Mouse (Mus musculus): ENCODE measurements around the gene Pdcd5. TPM values are rescaled to one million over a fixed set of nuclear protein-coding genes. Genes with fewer than 3 reads are reported as not detected.

Gene Pdcd5
- total RNA-seq, 2 experiments from 2014 or later = 68.1 to 69.2 TPM

DNA sequence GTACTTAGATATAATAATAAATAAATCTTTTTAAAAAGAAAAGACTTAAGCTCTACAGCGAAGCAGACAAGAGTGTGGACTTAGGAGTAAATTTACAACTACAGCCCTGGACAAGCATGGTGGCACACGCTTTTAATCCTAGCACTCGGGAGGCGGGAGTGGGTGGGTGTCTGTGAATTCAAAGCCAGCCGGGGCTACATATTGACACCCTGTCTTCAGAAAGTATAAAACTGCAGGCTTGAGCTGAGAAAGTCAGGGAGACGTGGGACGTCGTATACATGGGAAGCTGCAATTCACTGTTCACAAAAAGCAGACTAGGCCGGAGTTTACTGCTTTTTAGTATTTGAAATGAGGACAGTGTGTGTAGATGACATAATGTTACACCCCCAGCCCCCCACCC, 10.4 kb downstream of the Pdcd5 start:
- intact Hi-C loops (cut with DNase I) = loop anchor here (2.0 to 10.0 kb wide), 3 partner anchors 82 to 242 kb away; partner anchors contain the start of genes Cep89 and Faap24
- H3K4me3 ChIP-seq = no peak overlapping the region
- no peak for DNase-seq (ENCODE audit: extremely low spot score in 1 of 2, low spot score in 2 of 2)
- no peak overlapping the region for H3K27ac ChIP-seq
- no peak for TF ChIP-seq CTCF (IDR thresholded peaks at IDR 0.05)

DNA sequence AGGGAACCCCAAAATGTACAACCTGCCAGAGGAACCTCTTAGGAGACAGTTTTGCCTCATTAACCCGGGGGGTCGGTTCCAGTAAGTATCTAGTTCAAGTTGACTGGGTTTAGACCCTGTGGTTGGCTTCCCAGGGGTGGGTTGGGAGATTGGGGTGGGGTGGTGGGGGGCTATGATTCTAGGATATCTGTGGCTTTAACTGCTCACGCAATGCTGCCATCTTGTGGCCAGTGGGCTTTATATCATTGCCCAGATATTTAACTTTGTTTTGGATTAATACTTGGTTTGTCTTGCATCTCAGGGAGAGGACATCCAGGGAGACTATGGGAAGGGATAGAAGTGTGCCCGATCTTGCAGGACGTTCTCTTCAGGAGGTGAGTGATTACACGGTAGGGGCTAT, 11.1 kb downstream of the Pdcd5 start:
- intact Hi-C loops (cut with DNase I) = loop anchor here (2.0 to 10.0 kb wide), 3 partner anchors 81 to 241 kb away; partner anchors contain the start of genes Cep89 and Faap24
- H3K27ac ChIP-seq = no peak overlapping the region
- H3K4me3 ChIP-seq = no peak overlapping the region
- TF ChIP-seq CTCF (IDR thresholded peaks at IDR 0.05) = peak; percentile 74
- DNase-seq (ENCODE audit: extremely low spot score in 1 of 2, low spot score in 2 of 2) = peak in 1 of 2 experiments; percentile 32

DNA sequence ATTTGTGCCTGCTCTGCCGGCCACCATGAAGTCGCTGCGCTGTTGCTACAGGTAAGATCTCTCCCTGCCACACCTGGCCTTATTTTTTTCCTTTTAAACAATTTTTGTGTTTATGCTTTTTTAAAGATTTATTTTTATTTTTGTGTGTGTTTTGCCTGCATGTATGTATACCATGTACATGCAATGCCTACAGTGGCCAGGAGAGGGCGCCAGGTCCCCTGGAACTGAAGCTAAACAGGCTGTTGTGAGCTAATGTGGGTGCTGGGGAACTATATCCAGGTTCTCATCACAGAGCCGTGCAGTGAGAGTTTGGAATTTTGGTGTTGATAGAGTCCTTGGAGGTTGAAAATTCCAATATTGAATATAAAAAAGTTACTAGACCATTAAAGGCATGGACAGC, 18.8 kb downstream of the Pdcd5 start:
- intact Hi-C loops (cut with DNase I) = no loop called here
- no peak overlapping the region for H3K27ac ChIP-seq
- TF ChIP-seq CTCF (IDR thresholded peaks at IDR 0.05) = peak; percentile 62
- no peak for DNase-seq (ENCODE audit: extremely low spot score in 1 of 2, low spot score in 2 of 2)
- H3K4me3 ChIP-seq = no peak overlapping the region

DNA sequence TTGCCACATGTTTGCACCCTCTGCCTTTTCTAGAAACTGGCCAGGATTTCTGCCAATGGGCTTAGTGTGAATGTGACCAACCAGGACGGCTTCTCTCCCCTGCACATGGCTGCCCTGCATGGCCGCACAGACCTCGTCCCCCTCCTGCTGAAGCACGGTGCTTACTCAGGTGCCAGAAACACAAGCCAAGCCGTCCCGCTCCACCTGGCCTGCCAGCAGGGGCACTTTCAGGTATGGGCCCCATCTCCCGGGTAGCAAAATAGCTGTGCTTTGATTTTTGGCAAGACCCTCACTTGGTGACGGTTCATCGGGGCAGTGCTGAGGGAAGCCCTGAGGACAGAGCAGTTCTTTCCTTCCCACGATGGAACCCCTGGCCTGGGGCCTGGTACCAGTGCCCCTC, 19.9 kb downstream of the Pdcd5 start:
- intact Hi-C loops (cut with DNase I) = no loop called here
- no peak for TF ChIP-seq CTCF (IDR thresholded peaks at IDR 0.05)
- no peak overlapping the region for H3K4me3 ChIP-seq
- DNase-seq (ENCODE audit: extremely low spot score in 1 of 2, low spot score in 2 of 2) = no peak
- H3K27ac ChIP-seq = no peak overlapping the region

DNA sequence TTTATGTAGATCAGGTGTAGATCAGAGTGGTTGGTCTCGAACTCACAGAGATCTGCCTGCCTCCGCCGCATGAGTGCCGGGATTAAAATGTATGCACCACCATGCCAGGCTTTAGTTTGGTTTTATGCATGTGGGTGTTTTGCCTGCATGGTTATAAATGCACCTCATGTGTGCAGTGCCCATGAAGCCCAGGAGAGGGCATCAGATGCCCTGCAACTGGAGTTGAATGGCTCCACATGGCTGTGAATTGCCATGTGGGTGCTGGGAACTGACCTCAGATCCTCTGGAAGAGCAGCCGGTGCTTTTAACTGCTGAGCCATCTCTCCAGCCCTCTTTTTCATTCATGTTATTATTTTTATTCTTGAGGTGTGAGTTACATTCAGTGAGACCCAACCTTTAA, 21.3 kb downstream of the Pdcd5 start:
- DNase-seq (ENCODE audit: extremely low spot score in 1 of 2, low spot score in 2 of 2) = no peak
- H3K4me3 ChIP-seq = no peak overlapping the region
- intact Hi-C loops (cut with DNase I) = no loop called here
- TF ChIP-seq CTCF (IDR thresholded peaks at IDR 0.05) = no peak; the same call in 1 of the 2 replicates
- no peak overlapping the region for H3K27ac ChIP-seq

DNA sequence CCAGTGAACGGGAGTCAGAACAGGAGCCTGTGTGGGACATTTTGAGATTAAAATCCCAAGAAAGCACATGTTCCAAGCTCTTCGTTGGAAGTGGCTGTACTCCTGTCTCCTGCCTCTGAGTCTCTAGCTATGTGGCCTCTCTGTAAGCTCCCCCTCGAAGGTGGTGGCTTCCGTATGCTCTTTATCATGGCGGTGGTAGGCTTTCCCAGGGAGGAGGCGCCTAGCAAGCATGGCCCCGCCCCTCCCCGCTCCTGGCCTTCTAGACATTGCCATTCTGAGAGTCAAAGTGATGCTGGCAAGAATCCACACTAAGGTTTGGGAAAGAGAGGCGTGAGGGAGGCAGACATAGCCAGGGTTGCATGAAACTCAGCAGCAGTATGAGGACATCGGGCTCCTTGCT, 24.7 kb downstream of the Pdcd5 start:
- TF ChIP-seq CTCF (IDR thresholded peaks at IDR 0.05) = no peak
- intact Hi-C loops (cut with DNase I) = no loop called here
- no peak for DNase-seq (ENCODE audit: extremely low spot score in 1 of 2, low spot score in 2 of 2)
- Histone ChIP-seq H3K4me3 (no peak overlapping the region), H3K27ac (no peak overlapping the region)

DNA sequence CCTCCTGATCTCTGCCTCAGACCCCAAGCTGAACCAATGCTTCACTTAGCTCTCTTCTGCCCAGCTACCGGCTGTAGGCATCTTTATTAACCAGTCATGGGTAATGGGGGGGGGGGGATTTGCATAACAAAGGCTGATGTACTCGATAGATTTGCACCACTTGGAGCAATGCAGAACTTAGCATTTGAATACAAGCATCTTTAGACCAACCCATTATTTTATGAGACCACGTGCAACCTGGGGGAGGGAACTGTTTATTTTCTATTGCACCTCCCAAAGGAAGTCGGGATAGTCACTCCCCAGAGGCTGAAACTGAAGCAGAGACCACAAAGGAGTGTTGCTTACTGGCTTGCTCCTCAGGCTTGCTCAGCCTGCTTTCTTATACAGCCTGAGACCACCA, 29.8 kb downstream of the Pdcd5 start:
- no peak for TF ChIP-seq CTCF (IDR thresholded peaks at IDR 0.05)
- intact Hi-C loops (cut with DNase I) = no loop called here
- Histone ChIP-seq H3K4me3 (no peak overlapping the region), H3K27ac (no peak overlapping the region)
- DNase-seq (ENCODE audit: extremely low spot score in 1 of 2, low spot score in 2 of 2) = no peak

DNA sequence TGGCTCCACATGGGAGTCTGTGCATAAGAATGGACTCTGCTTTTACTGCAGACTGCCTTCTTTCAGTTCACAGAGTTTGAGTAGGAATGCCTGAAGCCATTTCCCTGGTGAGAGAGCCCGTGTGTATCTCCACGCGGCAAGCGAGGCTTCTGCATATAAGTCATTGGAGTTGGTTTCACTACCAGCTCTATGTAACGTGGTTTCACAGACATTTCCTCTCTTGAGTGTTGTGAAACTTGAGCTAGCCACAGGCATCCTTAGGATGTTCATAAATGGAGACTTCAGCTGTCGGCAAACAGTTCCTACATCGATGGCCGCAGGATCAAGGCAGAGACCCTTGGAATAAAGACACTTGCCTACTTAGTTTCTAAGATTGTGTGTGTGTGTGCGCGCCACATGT, 38.1 kb downstream of the Pdcd5 start:
- intact Hi-C loops (cut with DNase I) = no loop called here
- DNase-seq (ENCODE audit: extremely low spot score in 1 of 2, low spot score in 2 of 2) = no peak

DNA sequence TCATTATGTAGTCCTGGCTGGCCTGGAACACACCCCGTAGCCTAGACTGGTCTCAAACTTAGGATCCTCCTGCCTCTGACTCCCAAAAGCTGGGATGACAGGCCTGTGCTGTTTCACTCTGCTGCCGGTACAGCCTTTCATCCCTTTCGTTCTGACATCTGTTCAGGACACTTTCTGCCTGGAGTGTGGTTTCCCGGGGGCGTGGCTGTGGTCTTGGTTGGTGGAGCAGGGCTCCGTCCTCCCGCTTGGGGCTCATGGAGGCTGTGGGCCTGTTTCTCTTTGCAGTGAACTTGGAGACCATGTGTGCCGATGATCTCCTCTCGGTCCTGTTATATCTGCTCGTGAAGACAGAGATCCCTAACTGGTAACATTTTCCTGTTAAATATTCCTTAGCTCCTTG, 40.5 kb downstream of the Pdcd5 start:
- DNase-seq (ENCODE audit: extremely low spot score in 1 of 2, low spot score in 2 of 2) = no peak
- no peak for TF ChIP-seq CTCF (IDR thresholded peaks at IDR 0.05)
- H3K4me3 ChIP-seq = no peak overlapping the region
- no peak overlapping the region for H3K27ac ChIP-seq
- intact Hi-C loops (cut with DNase I) = no loop called here

More for the DNA sequence above, 38.1 kb downstream of the Pdcd5 start:
- TF ChIP-seq CTCF (IDR thresholded peaks at IDR 0.05) = no peak
- Histone ChIP-seq H3K27ac (no peak overlapping the region), H3K4me3 (no peak overlapping the region)

DNA sequence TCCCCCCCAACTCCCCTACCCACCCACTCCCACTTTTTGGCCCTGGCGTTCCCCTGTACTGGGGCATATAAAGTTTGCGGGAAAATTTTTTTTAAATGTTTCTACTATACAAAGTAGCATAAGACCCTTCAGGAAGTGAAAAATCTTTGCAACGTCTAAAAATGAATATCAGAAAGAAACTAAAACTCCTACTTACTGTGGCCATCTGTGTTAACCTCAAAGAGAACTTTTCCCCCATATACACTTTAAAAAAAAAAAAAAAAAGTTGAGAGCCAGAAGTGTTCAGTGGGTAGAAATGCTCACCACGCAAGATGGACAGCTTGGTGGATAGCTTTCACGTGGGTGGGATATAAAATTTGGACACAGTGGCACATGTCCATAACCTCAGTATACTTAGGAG, 44.6 kb downstream of the Pdcd5 start:
- no peak for TF ChIP-seq CTCF (IDR thresholded peaks at IDR 0.05)
- intact Hi-C loops (cut with DNase I) = no loop called here
- H3K27ac ChIP-seq = no peak overlapping the region
- H3K4me3 ChIP-seq = no peak overlapping the region
- no peak for DNase-seq (ENCODE audit: extremely low spot score in 1 of 2, low spot score in 2 of 2)

DNA sequence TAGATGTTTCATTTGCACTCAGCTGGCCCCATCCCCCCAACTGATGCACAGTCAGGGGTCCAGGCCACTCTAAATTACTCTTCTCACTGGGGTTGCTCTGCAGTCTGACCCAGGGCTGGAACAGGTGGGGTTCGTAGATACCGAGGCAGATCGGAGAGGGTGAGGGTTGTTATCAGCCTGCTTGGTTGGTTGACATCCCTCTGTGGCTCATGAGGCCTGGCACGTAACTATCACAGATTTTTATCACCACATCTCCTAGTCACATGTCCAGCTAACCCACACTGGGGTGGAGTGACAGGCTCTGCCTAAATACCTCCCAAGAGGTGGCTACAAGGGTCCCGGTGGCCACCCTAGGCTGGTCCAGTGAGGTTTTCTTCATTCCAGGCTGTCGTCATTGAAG, 46.2 kb downstream of the Pdcd5 start:
- intact Hi-C loops (cut with DNase I) = no loop called here
- no peak for DNase-seq (ENCODE audit: extremely low spot score in 1 of 2, low spot score in 2 of 2)
- no peak overlapping the region for H3K27ac ChIP-seq
- H3K4me3 ChIP-seq = no peak overlapping the region
- TF ChIP-seq CTCF (IDR thresholded peaks at IDR 0.05) = no peak

DNA sequence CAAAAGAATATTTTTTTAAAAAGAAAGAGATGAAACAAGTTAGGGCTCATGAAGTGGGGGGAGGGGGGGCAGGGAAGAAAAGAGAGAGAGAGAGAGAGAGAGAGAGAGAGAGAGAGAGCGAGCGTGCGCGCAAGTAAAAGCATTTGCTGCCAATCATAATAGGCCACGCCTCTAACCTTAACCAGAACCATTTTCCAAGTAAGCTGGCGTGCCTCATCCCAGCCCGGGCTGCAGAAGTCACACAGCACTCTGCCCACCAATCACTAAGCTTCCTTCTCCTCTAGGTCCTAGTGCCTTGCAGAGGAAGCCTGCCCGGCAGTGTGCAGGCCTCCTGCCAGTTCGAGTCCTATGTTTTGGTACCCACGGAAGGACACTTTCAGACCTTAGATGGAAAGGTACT, 47.3 kb downstream of the Pdcd5 start:
- intact Hi-C loops (cut with DNase I) = no loop called here
- TF ChIP-seq CTCF (IDR thresholded peaks at IDR 0.05) = no peak
- DNase-seq (ENCODE audit: extremely low spot score in 1 of 2, low spot score in 2 of 2) = no peak
- no peak overlapping the region for H3K4me3 ChIP-seq
- H3K27ac ChIP-seq = peak overlapping the region; percentile 68

DNA sequence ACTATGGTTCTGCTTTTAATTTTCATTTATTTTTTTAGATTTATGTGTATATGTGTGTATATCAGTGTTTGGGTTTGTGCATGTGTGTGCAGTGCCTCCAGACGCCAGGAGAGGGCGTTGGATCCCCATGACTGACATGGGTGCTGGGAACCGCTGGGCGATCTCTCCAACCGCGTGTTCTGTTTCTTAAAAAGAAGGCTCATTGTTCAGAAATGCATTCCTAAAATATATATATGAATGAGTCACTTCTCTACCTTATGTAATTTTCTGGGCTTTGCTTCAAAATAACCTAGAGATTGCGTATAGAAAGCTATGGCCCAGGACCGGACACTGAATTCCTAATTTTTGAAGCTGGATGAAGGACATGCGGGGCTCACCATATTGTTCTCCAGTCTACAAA, 47.8 kb downstream of the Pdcd5 start:
- Histone ChIP-seq H3K27ac (peak overlapping the region; percentile 68), H3K4me3 (no peak overlapping the region)
- intact Hi-C loops (cut with DNase I) = no loop called here
- TF ChIP-seq CTCF (IDR thresholded peaks at IDR 0.05) = peak; percentile 56
- no peak for DNase-seq (ENCODE audit: extremely low spot score in 1 of 2, low spot score in 2 of 2)

DNA sequence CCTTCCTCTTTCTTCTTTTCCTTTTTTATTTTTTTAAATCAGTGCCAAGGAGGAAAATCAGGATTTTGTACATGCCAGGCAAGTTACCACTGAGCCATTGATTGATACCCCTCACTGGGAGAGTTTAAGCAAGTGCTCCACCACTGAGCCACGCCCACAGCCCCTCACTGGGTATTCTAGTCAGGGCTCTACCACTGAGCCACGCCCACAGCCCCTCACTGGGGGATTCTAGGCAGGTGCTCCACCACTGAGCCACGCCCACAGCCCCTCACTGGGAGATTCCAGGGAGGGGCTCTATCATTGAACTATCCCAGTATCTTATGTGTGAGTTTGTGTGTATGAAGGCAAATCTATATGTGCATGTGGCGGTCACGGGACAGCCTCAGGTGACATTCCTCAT, 53.0 kb downstream of the Pdcd5 start:
- TF ChIP-seq CTCF (IDR thresholded peaks at IDR 0.05) = no peak
- intact Hi-C loops (cut with DNase I) = no loop called here
- no peak for DNase-seq (ENCODE audit: extremely low spot score in 1 of 2, low spot score in 2 of 2)
- Histone ChIP-seq H3K4me3 (no peak overlapping the region), H3K27ac (no peak overlapping the region)

Other genes starting within 250 kb of the Pdcd5 start
- not detected for gene Slc7a9, start 198.7 kb downstream of the Pdcd5 start, total RNA-seq (2021)
- under 1 TPM; 0.33 to 0.38 TPM for gene Tdrd12, start 109.8 kb downstream of the Pdcd5 start, total RNA-seq (2021)
- gene Nudt19, start 91.2 kb downstream of the Pdcd5 start, total RNA-seq (2021) = 10 to 100 TPM; 55.5 to 68.1 TPM
- gene Rgs9bp, start 61.9 kb downstream of the Pdcd5 start, total RNA-seq (2021) = under 1 TPM; 0.38 to 0.40 TPM
- 10 to 100 TPM; 43.4 to 46.8 TPM for gene Ankrd27, start 61.3 kb downstream of the Pdcd5 start, total RNA-seq (2021)
- 10 to 100 TPM; 65.4 to 90.4 TPM for gene Dpy19l3, start 106.9 kb upstream of the Pdcd5 start, total RNA-seq (2021)
- 10 to 100 TPM; 29.9 to 32.2 TPM for gene Zfp507, start 155.5 kb upstream of the Pdcd5 start, total RNA-seq (2021)